Mouse (Mus musculus): ENCODE data around the gene Peg10.

- TF ChIP-seq CTCF (IDR thresholded peaks at IDR 0.05; ENCODE audit: control insufficient read depth, insufficient read depth, insufficient replicate concordance, low read depth, low read length) (no peak), POLR2A (IDR thresholded peaks at IDR 0.05; ENCODE audit: control insufficient read depth, low read depth, low read length) (no peak)
Measured at GRCm38 (mm10) chr6:4701641-4702040, 45.5 kb upstream of the Peg10 start.
